Mouse (Mus musculus): ENCODE measurements around the gene Mlf1. TPM values are rescaled to one million over a fixed set of nuclear protein-coding genes. Genes with fewer than 3 reads are reported as not detected.

Gene Mlf1
- polyA plus RNA-seq, 1 experiment from 2014 or later: 5.7 TPM

DNA sequence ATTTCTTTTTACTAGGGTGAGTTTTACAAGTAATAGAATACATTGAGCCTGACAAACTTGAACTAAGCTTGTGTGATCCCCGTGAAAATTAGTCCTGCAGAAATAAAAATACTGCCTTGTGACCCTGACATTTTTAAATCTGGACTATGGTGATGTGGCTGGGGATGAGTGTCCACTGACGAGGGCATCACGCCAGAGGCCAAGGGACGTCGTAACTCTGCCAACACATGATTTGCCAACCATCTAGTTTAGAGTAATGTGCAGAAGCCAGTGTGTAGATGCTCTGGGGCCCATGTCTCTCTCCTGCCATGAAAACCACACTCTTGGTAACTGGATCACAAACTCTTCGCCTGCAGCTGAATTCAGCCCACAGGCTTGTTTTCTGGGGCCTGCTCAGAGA, 6.4 kb upstream of the Mlf1 start:
- no peaks in the 10 kb centered on the region for H3K4me1 ChIP-seq (replicated peaks; ENCODE audit: control insufficient read depth, insufficient read depth)
- H3K9me3 ChIP-seq (ENCODE audit: control insufficient read depth, low read length): no peaks in the 10 kb centered on the region
- no peak overlapping the region for H3K4me2 ChIP-seq (replicated peaks; ENCODE audit: low read depth)
- DNase-seq (ENCODE audit: low spot score) (no peak), ATAC-seq (ENCODE audit: low FRiP score, low TSS enrichment) (no peak)
- H3K27ac ChIP-seq (replicated peaks): no peak overlapping the region
- TF ChIP-seq CTCF (IDR thresholded peaks at IDR 0.05; ENCODE audit: low read depth): no peak
- TF ChIP-seq EP300 (optimal IDR thresholded peaks at IDR 0.05): no peak
- H3K27me3 ChIP-seq (ENCODE audit: control insufficient read depth, insufficient read depth, low read length): no peaks in the 10 kb centered on the region
- WGBS: 81% methylated on average over 6 of the region's 6 CpGs
- H3K9ac ChIP-seq (ENCODE audit: low read length): no peak overlapping the region
- H3K4me3 ChIP-seq (ENCODE audit: low read depth, low read length): no peak overlapping the region
- H3K36me3 ChIP-seq (ENCODE audit: control insufficient read depth, insufficient read depth, low read length): no peaks in the 10 kb centered on the region

DNA sequence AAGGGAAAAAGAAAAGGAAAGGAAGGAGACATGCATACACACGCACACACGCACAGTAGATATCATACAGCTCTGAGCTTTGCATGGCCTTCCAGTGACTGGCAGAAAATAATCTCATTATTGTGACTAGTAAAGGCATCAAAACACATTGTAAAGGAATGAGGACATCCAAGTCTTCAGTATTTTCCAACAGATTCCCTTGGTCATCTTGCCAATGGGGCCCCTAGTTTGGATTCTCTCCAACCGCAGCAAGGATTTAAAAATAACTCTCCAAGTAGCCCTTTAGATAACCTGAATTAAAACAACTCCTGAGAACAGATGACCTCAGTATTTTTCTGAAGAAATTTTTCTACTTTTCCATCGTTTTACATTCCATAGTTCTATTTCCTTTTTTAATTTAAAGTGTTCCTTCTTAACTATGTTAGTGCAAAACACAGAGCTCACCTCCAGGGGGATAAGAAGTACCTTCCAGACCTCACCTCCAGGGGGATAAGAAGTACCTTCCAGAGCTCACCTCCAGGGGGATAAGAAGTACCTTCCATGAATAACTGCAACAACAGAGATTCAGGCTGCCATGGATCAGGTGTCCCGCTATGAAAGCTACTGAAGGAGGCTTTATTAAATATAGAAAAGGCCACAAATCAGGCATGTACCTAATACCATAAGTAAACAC, 4.4 kb upstream of the Mlf1 start:
- Histone ChIP-seq H3K9ac (ENCODE audit: low read length) (no peak overlapping the region), H3K4me1 (replicated peaks; ENCODE audit: control insufficient read depth, insufficient read depth) (no peaks in the 10 kb centered on the region), H3K27ac (replicated peaks) (no peak overlapping the region), H3K4me2 (replicated peaks; ENCODE audit: low read depth) (no peak overlapping the region), H3K27me3 (ENCODE audit: control insufficient read depth, insufficient read depth, low read length) (no peaks in the 10 kb centered on the region), H3K36me3 (ENCODE audit: control insufficient read depth, insufficient read depth, low read length) (no peaks in the 10 kb centered on the region), H3K9me3 (ENCODE audit: control insufficient read depth, low read length) (no peaks in the 10 kb centered on the region), H3K4me3 (ENCODE audit: low read depth, low read length) (no peak overlapping the region)
- WGBS: 79% methylated on average over 5 of the region's 5 CpGs
- no peak for ATAC-seq (ENCODE audit: low FRiP score, low TSS enrichment)
- DNase-seq (ENCODE audit: low spot score): no peak
- TF ChIP-seq CTCF (IDR thresholded peaks at IDR 0.05; ENCODE audit: low read depth): no peak
- TF ChIP-seq EP300 (optimal IDR thresholded peaks at IDR 0.05): no peak

DNA sequence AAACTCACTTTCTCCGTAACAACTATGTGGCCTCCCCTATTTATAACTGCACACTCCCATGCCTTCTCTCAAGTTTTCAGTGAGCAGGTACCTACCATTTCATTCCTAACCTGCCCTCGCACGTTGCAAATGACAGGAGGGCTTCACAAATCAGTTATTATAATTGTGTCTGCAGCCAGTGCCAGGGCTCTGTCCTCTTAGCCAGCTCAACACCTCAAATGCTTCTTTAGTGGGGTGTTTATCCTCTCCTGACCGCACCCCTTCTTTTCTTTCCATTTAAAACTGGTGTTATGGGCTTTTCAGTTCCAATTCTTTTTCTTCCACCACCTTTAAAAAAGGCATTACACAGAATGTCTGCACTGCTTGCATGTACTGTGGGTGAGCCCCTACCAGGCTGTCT, 1.7 kb upstream of the Mlf1 start:
- Histone ChIP-seq H3K9ac (ENCODE audit: low read length) (no peak overlapping the region), H3K4me1 (replicated peaks; ENCODE audit: control insufficient read depth, insufficient read depth) (no peaks in the 10 kb centered on the region), H3K4me3 (ENCODE audit: low read depth, low read length) (no peak overlapping the region), H3K27ac (replicated peaks) (no peak overlapping the region), H3K4me2 (replicated peaks; ENCODE audit: low read depth) (no peak overlapping the region), H3K9me3 (ENCODE audit: control insufficient read depth, low read length) (no peaks in the 10 kb centered on the region), H3K36me3 (ENCODE audit: control insufficient read depth, insufficient read depth, low read length) (no peaks in the 10 kb centered on the region), H3K27me3 (ENCODE audit: control insufficient read depth, insufficient read depth, low read length) (no peaks in the 10 kb centered on the region)
- 65% methylated on average over 4 of the region's 4 CpGs for WGBS
- DNase-seq (ENCODE audit: low spot score): no peak
- TF ChIP-seq EP300 (optimal IDR thresholded peaks at IDR 0.05) (no peak), CTCF (IDR thresholded peaks at IDR 0.05; ENCODE audit: low read depth) (no peak)
- no peak for ATAC-seq (ENCODE audit: low FRiP score, low TSS enrichment)

DNA sequence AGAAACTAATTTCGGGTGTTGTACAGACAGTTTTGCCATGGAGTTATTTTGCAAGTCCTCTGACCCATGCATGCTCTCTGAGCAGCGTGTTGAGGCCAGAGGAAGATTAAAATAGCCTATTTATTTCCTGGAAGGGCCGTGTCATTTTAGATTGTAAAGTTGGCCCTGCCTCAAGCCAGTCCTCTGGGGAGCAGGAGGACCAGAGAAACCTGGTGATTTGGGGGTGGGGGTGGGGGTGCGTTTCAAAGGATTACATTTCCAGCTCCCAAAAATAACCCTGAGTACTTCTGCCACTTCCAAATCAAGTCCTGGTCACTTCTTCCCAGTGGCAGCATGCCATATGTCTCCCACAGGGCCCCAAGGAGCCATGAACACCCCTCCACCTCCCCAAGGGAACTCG, 1.1 kb upstream of the Mlf1 start:
- Histone ChIP-seq H3K9me3 (ENCODE audit: control insufficient read depth, low read length) (no peaks in the 10 kb centered on the region), H3K27ac (replicated peaks) (no peak overlapping the region), H3K27me3 (ENCODE audit: control insufficient read depth, insufficient read depth, low read length) (no peaks in the 10 kb centered on the region), H3K9ac (ENCODE audit: low read length) (no peak overlapping the region), H3K4me3 (ENCODE audit: low read depth, low read length) (no peak overlapping the region), H3K4me2 (replicated peaks; ENCODE audit: low read depth) (no peak overlapping the region), H3K36me3 (ENCODE audit: control insufficient read depth, insufficient read depth, low read length) (no peaks in the 10 kb centered on the region), H3K4me1 (replicated peaks; ENCODE audit: control insufficient read depth, insufficient read depth) (no peaks in the 10 kb centered on the region)
- 44% methylated on average over 5 of the region's 5 CpGs for WGBS
- TF ChIP-seq EP300 (optimal IDR thresholded peaks at IDR 0.05): no peak
- TF ChIP-seq CTCF (IDR thresholded peaks at IDR 0.05; ENCODE audit: low read depth): no peak
- ATAC-seq (ENCODE audit: low FRiP score, low TSS enrichment): no peak
- no peak for DNase-seq (ENCODE audit: low spot score)

DNA sequence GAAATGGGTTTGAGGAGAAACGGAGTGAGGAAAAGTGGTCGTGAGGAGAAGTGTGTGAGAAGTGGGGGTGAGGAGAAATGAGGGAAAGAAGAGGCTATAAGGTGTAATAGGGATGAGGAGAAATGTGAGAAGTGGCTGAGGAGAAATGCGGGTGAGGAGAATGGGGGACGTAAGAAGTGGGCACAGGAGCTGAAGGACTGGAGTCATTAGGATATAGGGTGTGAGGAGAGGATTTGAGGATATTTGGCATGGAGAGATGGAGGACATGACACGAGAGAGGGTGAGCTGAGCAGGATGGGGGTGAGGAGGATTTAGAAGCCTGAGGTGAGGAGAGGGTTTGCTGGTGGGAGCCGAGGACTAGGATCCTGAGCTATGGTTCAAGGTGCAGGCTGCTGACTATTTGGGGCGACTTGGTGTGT, 472 bp downstream of the Mlf1 start:
- H3K4me2 ChIP-seq (replicated peaks; ENCODE audit: low read depth): peak overlapping the region; percentile 67
- no peak overlapping the region for H3K27ac ChIP-seq (replicated peaks)
- TF ChIP-seq CTCF (IDR thresholded peaks at IDR 0.05; ENCODE audit: low read depth) (no peak), EP300 (optimal IDR thresholded peaks at IDR 0.05) (no peak)
- no peak overlapping the region; the same call in 1 of the 2 replicates for H3K9ac ChIP-seq (ENCODE audit: low read length)
- no peak for DNase-seq (ENCODE audit: low spot score)
- H3K36me3 ChIP-seq (ENCODE audit: control insufficient read depth, insufficient read depth, low read length): no peaks in the 10 kb centered on the region
- ATAC-seq (ENCODE audit: low FRiP score, low TSS enrichment): 0 out of 2 replicates have a peak, but pooled peaks have one; percentile 29
- no peaks in the 10 kb centered on the region for H3K9me3 ChIP-seq (ENCODE audit: control insufficient read depth, low read length)
- WGBS: 38% methylated on average over 7 of the region's 7 CpGs
- no peaks in the 10 kb centered on the region for H3K27me3 ChIP-seq (ENCODE audit: control insufficient read depth, insufficient read depth, low read length)
- H3K4me1 ChIP-seq (replicated peaks; ENCODE audit: control insufficient read depth, insufficient read depth): no peaks in the 10 kb centered on the region
- peak overlapping the region; percentile 38 for H3K4me3 ChIP-seq (ENCODE audit: low read depth, low read length)

DNA sequence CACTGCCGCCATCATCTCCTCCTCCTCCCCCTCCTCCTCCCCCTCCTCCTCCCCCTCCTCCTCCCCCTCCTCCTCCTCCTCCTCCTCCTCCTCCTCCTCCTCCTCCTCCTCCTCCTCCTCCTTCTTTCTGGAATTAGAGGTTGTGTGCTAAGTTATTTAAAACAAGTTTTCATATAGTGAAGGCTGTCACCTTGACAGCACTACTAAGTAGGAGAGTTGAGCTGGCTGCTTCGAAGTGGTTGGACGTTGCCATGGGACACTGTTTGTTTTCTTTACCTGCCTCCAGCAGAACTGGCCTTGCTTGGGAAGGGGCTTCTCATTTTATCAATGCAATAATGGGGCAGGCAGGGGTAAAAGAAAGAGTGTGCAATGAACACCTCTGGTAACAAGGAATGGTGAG, 1.2 kb downstream of the Mlf1 start, which contains the start of gene Gm17402:
Gene Gm17402 (minus strand): TSS at position 101 of the 400 bp plus-strand sequence.
- no peak for TF ChIP-seq EP300 (optimal IDR thresholded peaks at IDR 0.05)
- no peak within 1 kb of the TSS; the same call in 1 of the 2 replicates for H3K9ac ChIP-seq (ENCODE audit: low read length)
- H3K4me3 ChIP-seq (ENCODE audit: low read depth, low read length): peak within 1 kb of the TSS; percentile 38

More for the DNA sequence above, 1.2 kb downstream of the Mlf1 start, which contains the start of gene Gm17402:
- no peak within 1 kb of the TSS for H3K27ac ChIP-seq (replicated peaks)
- peak within 1 kb of the TSS; percentile 67 for H3K4me2 ChIP-seq (replicated peaks; ENCODE audit: low read depth)
- WGBS: 27% methylated on average over 3 of the region's 3 CpGs
- ATAC-seq (ENCODE audit: low FRiP score, low TSS enrichment) (no peak), DNase-seq (ENCODE audit: low spot score) (no peak)
- no peaks in the 10 kb centered on the region for H3K4me1 ChIP-seq (replicated peaks; ENCODE audit: control insufficient read depth, insufficient read depth)
- H3K27me3 ChIP-seq (ENCODE audit: control insufficient read depth, insufficient read depth, low read length): no peaks in the 10 kb centered on the region
- no peaks in the 10 kb centered on the region for H3K9me3 ChIP-seq (ENCODE audit: control insufficient read depth, low read length)
- no peaks in the 10 kb centered on the region for H3K36me3 ChIP-seq (ENCODE audit: control insufficient read depth, insufficient read depth, low read length)

Measured in stomach, postnatal 0 days (tissue).